Mouse (Mus musculus): Measurements from ENCODE around the gene Espn. TPM values are rescaled to one million over a fixed set of nuclear protein-coding genes. Genes with fewer than 3 reads are reported as not detected.
A peak's percentile ranks its signal among the peaks of the same experiment; 100 is the strongest.

Gene Espn
- 1 to 10 TPM; 1.5 to 1.8 TPM for total RNA-seq (2021)

DNA sequence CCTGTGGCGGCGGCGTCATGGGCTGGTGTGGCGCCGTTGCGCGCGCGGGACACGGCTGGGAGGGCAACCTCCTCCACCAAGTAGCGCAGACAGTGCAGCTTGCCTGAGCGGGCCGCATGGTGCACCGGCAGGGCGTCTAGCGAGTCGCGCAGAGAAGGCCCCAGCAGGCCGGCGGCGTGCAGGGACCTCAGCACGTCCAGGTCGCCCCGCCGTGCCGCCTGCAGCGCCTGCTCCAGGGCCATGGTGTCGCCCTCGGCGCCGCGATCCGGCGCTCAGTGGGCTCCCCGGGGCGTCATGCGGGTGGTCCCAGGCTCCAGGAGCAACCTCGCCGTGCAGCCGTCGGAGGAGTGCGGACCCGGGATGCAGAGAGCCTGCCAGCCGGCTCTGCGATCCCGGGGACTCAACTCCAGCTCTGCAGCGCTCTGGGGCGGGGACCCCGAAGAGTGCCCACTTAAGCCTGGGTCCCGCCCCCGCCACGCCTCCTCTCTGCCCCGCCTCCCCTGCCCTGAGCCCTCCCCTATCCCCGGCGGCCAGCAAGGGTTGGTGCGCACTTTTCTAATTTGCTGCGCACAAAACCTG lies at the start of gene Espn:
Gene Espn (minus strand): TSS at position 406 of the 579 bp plus-strand sequence.
- DNase-seq = peak; percentile 74

DNA sequence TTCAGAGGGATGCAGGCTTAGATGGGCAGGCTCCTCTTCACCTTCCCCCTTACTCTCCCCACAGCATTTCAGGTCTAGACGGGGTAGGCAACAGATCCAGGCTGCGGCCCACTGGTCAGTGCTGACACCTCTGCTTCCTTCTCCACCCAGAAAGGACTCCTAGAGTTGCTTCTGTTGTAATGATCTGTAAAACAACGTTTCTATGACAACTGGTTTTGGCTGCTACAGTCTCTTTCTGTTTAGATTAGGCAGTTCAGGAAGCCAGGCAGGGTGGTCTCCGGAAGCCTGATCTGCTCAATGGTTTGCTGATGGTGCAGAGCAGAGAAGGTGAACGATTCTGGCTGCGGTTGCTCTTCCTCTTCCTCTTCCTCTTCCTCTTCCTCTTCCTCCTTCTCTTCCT lies 49.3 kb upstream of the Espn start:
- DNase-seq = peak; percentile 35

DNA sequence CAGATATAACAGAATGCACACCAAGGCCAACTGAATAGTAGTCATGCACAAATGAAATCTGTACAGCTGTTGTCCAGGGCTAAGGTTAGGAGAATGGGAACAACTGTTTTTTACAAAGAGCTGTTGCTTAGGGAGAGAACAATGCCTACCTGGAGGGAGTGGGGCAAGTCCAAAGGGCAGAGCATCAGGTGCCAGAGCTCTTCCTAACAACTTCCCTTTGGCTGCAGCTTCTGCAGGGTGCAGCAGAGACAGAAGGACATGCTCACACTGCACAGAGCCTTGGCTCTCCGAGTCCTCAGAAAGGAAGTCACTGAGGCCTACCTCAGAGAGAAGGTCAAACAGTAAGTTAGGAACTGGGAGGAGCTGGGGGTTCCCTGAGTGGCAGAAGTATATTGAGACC lies 47.4 kb upstream of the Espn start:
- no peak for DNase-seq

DNA sequence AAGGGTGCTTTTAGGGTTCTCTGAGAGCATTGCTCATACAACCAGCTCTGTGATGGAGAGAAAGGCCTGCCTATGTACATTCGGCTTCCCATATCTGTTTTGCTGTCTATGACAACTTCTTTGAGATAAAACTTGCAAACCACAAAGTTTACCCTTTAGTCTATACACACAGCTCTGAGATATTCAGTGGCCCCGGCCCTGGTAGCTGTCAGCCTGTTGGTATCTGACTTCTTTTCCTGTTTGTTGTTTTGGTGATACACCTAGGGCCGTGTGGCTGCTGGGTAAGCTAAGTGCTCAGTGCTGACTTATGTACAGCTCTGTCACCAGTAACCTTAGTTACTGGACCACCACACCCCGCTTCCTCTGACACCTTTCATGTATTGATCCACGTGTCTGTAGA lies 45.4 kb upstream of the Espn start:
- no peak for DNase-seq

DNA sequence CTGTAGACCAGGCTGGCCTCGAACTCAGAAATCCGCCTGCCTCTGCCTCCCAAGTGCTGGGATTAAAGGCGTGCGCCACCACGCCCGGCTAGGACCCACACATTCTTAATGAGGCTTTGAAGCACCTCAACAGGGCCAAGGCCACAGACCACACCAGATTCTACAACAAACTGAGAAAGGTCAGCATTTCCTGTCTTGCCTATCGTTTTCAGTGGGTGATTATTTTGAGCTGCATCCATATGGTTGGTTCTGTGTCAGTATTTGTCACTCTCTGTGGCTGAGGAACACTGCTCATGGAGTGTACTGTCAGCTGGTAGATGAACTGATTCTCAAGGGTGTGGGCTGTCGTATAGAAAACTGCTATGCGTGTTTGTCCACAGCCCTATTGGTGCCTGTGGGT lies 44.1 kb upstream of the Espn start:
- no peak for DNase-seq

DNA sequence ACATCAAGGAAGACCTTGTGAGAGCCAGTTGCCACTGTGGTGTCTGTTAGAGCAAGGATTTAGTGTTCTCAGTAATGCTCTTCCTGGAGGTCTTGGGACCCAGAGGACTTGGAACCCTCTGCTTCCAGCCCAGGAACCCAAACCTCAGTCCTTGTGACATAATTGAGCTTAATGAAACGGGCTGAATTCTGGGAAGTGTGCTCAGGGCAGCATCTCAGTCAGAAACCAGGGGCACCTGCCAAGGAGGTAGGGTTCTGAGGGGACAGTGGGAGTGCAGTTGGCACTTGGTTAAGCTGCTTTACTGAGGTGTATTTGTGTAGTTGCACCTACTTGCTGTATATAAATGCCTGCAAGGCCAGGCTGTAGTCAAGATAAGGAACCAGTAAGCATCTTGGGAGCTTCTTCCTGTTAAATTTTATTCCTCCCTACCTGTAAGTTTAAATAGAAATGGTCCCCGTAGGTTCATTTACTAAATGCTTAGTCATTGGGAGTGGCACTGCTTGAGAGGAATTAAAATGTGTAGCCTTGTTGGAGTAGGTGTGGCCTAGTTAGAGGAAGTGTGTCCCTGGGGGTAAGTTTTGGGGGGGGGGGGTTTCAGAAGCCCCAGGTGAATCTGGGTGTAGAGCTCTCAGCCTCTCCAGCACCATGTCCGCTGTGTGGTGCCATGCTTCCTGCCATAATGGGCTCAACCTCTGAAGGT lies 42.5 kb upstream of the Espn start:
- DNase-seq = no peak

DNA sequence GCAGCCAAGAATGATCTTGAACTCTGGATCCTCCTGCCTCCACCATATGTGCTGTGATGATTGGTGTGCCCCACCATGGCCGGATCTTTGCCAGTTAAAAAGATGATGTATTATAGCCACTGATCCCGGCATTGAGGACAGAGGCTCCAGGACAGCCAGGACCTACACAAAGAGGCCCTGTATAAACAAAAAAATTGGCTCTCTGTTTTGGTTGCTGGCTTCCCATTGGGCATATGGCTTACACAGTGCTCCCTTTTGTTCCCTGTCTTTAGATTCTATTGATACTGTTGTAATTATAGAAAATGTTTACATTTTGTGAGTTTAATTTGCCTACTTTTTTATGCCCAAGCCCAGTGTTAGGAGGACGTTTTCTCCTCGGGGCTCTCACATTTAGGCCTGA lies 40.4 kb upstream of the Espn start:
- DNase-seq = no peak

DNA sequence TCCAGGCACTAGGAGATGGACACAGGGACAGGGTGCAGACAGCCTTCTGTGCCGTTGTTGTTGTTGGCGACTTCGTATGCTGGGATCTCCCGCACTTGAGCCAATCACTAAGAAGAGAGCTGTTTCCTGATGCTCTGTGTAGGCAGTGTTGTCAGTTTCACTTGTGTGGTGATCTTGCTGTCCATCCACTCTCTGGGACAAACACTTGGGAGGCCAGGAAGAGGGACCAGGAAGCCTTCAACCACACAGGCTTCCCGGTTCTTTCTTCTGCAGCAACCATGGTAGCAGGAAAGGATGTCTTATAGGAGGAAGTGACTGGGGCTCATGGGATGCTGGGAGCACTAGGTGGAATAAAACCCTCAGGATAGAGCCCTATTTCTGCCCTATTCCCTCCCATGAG lies 38.5 kb upstream of the Espn start:
- DNase-seq = no peak

DNA sequence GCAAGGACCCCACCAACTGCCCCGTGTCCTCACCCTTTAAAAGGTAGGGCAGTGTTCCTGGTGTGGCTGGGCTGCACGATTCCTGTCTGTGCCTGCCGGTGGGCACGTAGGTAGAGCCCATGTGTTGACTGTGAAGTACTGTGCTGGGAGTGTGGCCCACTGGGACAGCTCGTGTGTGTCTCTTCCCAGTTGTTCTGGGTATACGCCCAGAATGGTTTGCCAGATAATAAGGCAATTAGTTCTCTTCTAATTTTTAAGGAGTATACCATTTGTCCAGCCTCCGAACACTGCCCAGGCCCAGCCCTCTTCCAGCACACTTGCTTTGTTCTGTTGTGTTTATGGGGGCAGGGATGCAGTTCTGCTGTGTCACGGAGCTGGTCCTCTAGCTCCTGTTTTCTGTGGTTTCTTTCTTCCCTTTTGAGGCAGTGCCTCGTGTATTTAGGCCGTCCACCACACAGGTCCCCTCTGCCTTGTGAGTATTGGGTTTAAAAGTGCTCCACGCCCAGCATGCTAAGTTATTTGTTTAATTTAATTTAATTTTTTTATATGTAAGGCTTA lies 38.0 kb upstream of the Espn start:
- DNase-seq = no peak

DNA sequence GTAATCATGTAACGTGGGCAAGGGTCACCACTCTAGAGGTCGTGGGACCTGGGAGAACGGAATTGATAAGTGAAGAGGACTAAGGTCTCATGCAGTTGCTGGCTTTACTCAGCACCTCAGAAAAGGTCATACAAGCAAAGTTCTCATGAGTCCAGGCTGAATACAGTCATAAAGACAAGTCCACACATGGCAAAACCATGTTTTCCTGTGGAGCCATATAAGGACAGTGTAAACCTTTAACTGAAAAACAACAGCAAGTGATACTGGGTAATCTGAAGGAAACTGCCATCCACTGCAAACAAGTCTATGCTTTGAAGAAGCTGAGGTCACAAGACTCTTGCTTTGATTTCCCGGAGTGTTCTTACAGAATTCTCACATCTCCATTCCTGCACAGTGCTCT lies 37.5 kb upstream of the Espn start:
- DNase-seq = no peak

DNA sequence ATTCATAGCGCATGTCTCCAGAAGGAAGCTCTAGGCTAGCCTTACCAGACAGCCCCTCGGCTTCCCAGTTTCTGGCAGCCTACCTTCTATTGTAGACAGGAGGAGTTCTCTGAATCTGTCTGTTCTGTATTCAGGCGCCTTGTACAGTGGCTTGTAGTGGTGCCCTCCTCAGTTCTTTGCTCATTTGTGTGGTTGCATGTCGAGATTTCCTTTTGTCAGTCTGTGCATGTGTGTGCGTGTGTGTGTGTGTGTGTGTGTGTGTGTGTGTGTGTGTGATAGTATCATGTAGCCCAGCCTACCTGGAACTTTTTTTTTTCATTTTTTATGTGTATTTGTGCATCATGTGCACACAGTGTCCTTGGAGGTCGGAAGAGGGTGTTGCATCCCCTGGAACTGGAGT lies 36.9 kb upstream of the Espn start:
- DNase-seq = no peak

DNA sequence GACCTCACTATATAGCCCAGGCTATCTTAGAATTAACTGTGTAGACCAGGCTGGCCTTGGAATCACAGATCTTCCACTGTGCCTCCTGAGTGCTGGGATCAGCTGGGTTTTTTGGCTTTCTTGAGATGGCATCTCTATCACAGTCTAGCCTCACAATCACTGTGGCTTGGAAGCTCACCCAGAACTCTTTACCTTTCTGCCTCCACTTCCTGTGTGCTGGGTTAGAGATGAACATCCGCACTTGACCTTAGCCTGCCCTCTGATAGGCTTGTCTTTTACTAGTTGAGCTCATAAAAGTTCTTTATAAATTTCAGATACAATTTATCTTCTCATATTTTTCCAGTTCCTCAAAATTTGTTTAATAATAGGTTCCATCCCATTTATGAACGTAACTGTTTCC lies 36.5 kb upstream of the Espn start:
- DNase-seq = no peak

DNA sequence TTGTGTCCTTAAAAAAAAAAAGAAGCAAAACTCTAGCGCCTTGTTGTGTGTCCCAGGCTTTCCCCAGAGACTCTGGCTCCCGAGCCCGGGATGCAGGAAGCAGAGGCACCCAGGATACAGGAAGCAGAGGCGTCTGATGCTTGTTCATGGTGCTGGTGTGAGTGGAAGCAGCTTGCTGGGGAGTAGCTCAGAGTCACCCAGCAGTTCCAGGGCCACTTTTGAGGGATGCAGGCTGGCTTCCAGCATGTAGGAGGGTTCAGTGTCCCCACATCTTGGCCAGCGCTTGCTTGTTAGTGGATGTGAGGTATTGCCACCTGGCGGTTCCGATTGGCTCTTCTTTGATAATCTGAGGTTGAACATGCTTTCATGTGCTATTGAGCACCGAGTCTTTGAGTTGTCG lies 35.0 kb upstream of the Espn start:
- no peak for DNase-seq

DNA sequence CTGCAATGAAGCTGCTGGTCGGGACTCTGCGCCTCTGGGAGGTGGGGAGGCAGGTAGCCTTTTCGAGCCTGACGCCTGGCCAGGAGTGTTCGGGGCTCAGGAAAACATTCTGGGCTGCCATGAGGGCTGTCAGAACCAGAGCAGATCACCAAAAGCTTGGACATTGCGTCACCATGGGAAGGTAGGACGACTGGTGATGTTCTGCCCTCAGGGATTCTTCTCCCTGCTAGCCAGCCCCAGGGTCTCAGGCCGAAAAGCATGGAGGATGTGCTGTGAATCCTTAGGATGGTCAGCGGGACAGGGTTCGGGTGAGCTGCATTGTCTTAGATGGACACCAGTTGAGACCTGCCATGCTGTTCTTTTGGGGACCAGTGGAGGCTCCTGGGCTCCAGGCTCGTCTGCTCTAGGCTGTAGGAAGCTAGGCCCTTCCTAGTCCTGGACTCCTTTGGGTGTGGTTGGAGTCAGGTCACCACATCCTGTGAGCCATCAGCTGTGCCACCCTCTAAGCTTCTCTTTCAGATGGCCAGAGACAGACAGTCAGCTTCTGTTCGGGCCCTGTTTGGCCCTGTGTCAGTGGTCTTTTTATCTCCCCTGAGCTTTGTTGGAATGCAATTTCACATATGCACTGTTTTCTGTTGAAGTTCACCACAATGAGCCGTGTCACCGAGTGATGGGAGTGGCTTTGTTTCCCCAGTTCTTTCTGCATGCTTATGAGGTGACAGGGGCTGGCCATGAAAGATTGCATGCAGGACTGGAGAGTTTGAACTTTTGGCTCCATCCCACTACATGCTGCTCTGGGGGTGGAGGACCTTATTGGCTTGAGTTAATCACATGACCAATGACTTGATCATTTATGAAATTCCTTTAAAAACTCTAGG lies 34.3 kb upstream of the Espn start:
- DNase-seq = peak; percentile 37

DNA sequence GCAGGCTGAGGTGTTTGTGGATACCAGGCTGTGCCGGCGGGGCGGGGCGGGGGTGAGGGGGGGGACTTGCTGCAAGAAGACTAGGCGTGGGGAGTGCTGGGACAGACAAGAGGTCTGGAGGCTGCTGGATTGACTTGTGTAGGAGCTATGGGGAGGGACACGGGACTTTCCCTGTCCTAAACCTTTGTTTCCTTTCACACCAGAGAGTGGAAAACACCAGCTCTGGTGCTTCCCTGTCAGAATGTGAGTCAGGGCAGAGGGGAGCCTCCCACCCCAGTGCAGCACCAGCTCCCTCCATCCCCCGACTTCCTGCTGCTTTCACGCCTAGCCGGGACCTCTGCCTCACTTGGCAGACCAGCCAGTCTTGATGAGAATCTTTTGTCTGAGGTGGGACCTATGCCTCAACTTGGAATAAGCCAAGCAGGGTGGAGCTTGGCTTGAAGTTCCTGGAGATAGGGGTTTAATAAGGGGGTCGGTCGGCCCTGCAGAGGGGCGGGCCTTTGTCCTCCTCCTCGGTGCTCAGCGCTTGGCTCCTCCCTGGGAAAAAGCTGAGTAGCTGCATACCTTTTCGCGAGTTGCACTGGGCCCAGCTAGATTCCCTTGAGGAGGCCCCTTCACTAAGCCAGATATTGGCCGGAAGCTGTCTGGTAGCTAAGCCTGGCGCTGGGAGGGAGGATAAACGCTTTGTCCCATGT lies 33.5 kb upstream of the Espn start:
- DNase-seq = peak; percentile 80

DNA sequence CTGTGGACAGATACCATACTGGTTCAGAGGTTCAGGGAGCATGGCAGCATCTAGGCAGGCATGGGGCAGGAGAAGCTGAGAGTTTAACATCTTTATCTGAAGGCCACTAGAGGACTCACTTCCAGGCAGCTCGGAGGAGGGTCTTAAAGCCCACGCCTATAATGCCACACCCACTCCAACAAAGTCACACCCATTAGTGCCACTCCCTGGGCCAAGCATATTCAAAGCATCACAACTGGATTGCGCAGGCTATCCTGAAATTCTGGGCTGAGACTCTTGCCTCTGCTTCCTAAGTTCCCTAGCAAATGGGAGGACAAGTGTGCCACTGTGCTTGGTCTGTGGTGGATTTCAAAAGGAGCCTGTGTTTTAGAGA lies 33.0 kb upstream of the Espn start:
- DNase-seq = peak; percentile 51

DNA sequence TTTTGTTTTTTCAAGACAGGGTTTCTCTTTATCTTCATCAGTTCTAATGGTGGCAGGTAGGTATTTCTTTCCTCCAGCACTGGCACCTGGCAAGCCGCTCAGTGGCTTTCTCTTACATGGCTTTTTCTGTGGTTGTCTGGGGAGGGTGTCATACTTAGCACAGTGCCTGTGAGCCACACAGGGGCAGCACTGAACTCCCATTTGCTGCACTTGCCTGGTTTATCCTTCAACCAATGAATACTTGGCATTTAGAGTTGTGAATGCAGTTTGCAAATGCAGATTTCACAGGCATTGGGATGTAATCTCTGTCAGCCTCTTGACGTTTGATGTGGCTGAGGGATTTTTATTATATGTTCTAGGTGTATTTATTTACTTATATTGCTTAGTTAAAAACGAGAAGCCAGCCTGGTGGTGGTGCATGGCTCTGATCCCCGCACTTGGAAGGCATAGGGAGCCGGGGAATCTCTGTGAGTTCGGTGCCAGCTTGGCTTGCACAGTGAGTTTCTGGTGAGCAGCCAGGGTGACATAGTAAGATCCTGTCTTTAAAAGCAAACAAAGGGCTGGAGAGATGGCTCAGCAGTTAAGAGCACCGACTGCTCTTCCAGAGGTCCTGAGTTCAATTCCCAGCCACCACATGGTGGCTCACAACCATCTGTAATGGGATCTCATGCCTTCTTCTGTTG lies 32.3 kb upstream of the Espn start:
- DNase-seq = peak; percentile 36

DNA sequence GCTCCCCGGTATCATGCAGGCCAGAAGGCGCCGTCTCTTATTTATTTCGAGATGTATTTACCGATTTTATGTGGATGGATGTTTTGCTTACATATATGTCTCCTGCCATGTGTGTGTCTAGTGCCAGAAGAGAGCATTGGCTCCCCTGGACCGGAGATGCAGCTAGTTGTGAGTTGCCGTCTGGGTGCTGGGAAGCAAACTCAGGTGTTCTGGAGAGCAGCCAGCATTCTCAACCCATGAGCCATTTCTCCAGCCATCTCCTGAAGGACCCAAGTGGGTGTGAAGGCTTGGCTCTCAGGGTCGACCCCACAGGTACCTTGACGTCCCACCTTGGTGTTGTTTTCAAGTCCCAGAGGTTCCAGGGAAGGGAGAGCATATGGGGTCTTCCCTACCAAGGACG lies 30.0 kb upstream of the Espn start:
- DNase-seq = no peak

DNA sequence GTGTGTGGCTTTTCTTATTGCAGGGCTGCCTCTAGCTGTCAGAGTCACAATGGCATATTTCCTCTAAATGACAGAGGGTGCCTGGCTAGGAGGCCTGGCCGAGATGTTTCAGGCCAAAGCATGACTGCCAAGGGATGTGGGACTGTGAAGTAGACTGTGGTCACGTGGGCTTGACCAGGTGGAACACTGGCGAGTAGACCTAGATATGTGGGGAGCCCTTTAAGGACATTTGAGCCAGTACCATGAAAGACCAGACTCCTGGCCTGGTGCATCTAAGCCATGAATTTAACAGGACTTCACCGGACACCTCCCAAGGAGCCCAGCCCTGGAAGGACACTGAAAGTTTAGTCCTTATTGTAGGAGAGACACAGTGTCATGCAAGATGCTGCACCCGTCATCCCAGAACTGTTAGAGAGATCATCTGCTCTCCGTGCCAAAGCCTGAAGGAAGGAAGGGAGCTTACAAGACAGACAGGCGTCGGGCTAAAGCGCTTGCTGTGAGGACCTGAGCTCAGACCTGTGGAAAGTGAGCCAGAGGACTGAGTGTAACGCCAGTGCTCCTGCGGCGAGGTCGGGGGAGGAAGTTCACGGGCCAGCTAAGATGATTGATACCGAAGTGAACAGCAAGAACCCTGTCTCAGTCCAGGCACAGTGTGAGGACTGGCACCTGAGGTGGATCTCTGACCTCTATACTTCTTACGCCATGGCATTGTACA lies 27.9 kb upstream of the Espn start:
- no peak for DNase-seq

DNA sequence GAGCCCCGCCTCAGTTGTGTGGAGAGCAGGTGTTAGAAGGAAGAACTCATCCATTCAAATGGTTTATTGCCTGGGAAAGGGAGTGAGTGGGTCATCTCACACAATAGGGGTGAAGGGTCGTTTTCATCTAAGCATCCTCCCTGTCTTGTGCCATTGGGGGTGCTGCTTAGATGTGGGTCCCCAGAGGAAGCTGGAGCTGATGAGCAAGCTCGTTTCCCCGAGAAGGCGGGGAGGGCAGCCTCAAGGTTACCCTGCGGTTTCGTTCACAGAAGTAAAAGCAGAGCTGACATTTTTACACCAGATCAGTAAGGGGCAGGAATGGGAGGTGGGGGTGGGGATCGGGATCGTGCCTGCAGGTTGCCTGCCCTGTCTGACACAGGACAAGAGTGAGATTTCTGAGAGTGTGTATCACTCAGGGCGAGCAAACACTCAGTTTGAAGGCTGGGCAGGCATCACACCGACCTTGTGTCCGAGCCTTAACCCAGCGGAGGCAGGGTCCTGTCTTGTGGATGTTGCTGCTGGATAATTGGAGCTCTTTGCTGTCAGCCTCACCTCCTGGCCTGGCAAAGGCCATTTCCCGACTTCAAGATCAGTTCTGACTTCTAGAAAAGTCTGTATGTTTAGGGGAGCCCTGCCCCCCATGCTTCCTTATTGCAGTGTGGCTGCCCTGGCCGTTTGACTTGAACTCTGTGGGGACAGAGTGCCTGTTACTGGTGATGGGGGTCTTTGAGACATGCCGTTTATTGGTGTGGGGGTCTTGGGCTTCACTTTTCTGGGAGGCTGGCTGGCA lies 26.9 kb upstream of the Espn start:
- no peak for DNase-seq
